In genomic region chr12:80394045-80394444, GRCm38 (mm10) we compare ENCODE assay signal across 16 mouse cellular contexts. TPM values are rescaled to one million over a fixed set of nuclear protein-coding genes. Genes with fewer than 3 reads are reported as not detected.
DNase-seq lines count a peak whose midpoint lies in the region; ATAC-seq lines count a peak whose summit lies in the region.
"Had no signal": no experiment of that assay in that cellular context is flagged by ENCODE, and none has a peak within 500 bp of the region (broad histone marks: within the 10 kb centered on the region; RNA-seq: fewer than 3 reads in every experiment).

No protein-coding gene starts in this region.

- ATAC-seq in kidney, embryonic 14.5 days (ENCODE audit: low FRiP score, low TSS enrichment): no peak
- no peak for ATAC-seq in activated CD4-positive, CD25-positive, alpha-beta regulatory T cell, adult 4 months
- ATAC-seq in erythroid progenitor cell, adult 5-6 weeks (replicated peaks; ENCODE audit: low FRiP score, poor library complexity, severe bottlenecking): no peak
- ATAC-seq: forebrain, embryonic 13.5 days; inflammation-experienced regulatory T-cells, adult 6 months; midbrain, embryonic 13.5 days had no signal

- H3K9me3 ChIP-seq in kidney, embryonic 14.5 days (ENCODE audit: control insufficient read depth, low read length): no peaks in the 10 kb centered on the region
- H3K9me3 ChIP-seq: forebrain, embryonic 13.5 days; heart, embryonic 13.5 days; liver, embryonic 15.5 days; midbrain, embryonic 13.5 days; neural tube, embryonic 15.5 days; stomach, embryonic 15.5 days had no signal

- no peaks in the 10 kb centered on the region for H3K4me1 ChIP-seq in kidney, embryonic 14.5 days (ENCODE audit: control insufficient read depth, insufficient read depth, low read length)
- H3K4me1 ChIP-seq: forebrain, embryonic 13.5 days; heart, embryonic 13.5 days; liver, embryonic 15.5 days; midbrain, embryonic 13.5 days; neural tube, embryonic 15.5 days; stomach, embryonic 15.5 days had no signal

- 92% methylated on average over 2 of the region's 2 CpGs for WGBS in kidney, embryonic 14.5 days

- H3K9ac ChIP-seq in kidney, embryonic 14.5 days (ENCODE audit: low read depth, low read length): no peak overlapping the region
- H3K9ac ChIP-seq: forebrain, embryonic 13.5 days; heart, embryonic 13.5 days; liver, embryonic 15.5 days; midbrain, embryonic 13.5 days; neural tube, embryonic 15.5 days; stomach, embryonic 15.5 days had no signal

- no peaks in the 10 kb centered on the region for H3K27me3 ChIP-seq in kidney, embryonic 14.5 days (ENCODE audit: control insufficient read depth, insufficient read depth, low read length)
- H3K27me3 ChIP-seq: forebrain, embryonic 13.5 days; heart, embryonic 13.5 days; liver, embryonic 15.5 days; midbrain, embryonic 13.5 days; neural tube, embryonic 15.5 days; stomach, embryonic 15.5 days had no signal

- no peak overlapping the region for H3K4me3 ChIP-seq in kidney, embryonic 14.5 days (ENCODE audit: low read length)
- H3K4me3 ChIP-seq: forebrain, embryonic 13.5 days; heart, embryonic 13.5 days; liver, embryonic 15.5 days; midbrain, embryonic 13.5 days; neural tube, embryonic 15.5 days; stomach, embryonic 15.5 days had no signal

- H3K27ac ChIP-seq in kidney, embryonic 14.5 days (ENCODE audit: low read depth, low read length): no peak overlapping the region
- H3K27ac ChIP-seq: forebrain, embryonic 13.5 days; heart, embryonic 13.5 days; liver, embryonic 15.5 days; midbrain, embryonic 13.5 days; neural tube, embryonic 15.5 days; stomach, embryonic 15.5 days had no signal

- H3K4me2 ChIP-seq in kidney, embryonic 14.5 days (replicated peaks; ENCODE audit: low read depth, low read length): no peak overlapping the region
- H3K4me2 ChIP-seq: forebrain, embryonic 13.5 days; heart, embryonic 13.5 days; liver, embryonic 15.5 days; midbrain, embryonic 13.5 days; neural tube, embryonic 15.5 days; stomach, embryonic 15.5 days had no signal

- peak; percentile 35 for DNase-seq in adrenal gland, postnatal 25 days
- no peak for DNase-seq in adrenal gland, adult 2 months
- DNase-seq in kidney, adult 18-20 months: peak; percentile 41
- DNase-seq in urinary bladder, postnatal 14 days (ENCODE audit: low spot score): peak; percentile 17
- DNase-seq in urinary bladder, adult 18-20 months (ENCODE audit: low spot score in 2 of 2): no peak
- DNase-seq: right cerebral cortex, postnatal 25 days had no signal

- H3K36me3 ChIP-seq in kidney, embryonic 14.5 days (ENCODE audit: control insufficient read depth, insufficient read depth, low read length): peaks cover 47% of the 10 kb centered on the region

RNA-seq across cellular contexts. Expression of gene Dcaf5, which starts 42.4 kb away (rescaled TPM):
- 28.7 and 37.2 TPM in 2 replicates for total RNA-seq in adrenal gland, postnatal 25 days (2021)
- total RNA-seq in adrenal gland, adult 2 months (2021): 10 to 100 TPM; 29.0 to 32.5 TPM
- 19.6 and 20.7 TPM in 2 replicates for polyA plus RNA-seq in adrenal gland, adult 2 months (2012; rRNA removed)
- 8.6 and 11.2 TPM in 2 replicates for polyA plus RNA-seq in kidney, embryonic 14.5 days (2014; fragmentation: Nextera tagmentation; extraction: Ambion mirVana)
- 10 to 100 TPM; 14.9 to 19.0 TPM for polyA plus RNA-seq in activated CD4-positive, CD25-positive, alpha-beta regulatory T cell, adult 4 months (2017; shearing (Covaris generic))
- 1.3 and 20.2 TPM in 2 replicates for total RNA-seq in erythroid progenitor cell, adult 5-6 weeks (2015; ENCODE audit: low replicate concordance)
- 2.4 and 3.2 TPM in 2 replicates for total RNA-seq in erythroid progenitor cell, adult 5-6 weeks (2017; ENCODE audit: low replicate concordance)

Comparison
In these comparisons a context has a peak if more than half of its experiments do, and no peak if none do; other contexts are left out.
1. DNase-seq: peak in adrenal gland, postnatal 25 days (single experiment), kidney, adult 18-20 months (single experiment) and urinary bladder, postnatal 14 days (single experiment); none in adrenal gland, adult 2 months (single experiment) and urinary bladder, adult 18-20 months (0 of 2).